Mouse (Mus musculus) kidney, adult 2 months (tissue): ENCODE data around the gene Kcnab3.

Source experiments
- CTCF ChIP-seq: fragments of 200-500 bp; conservative IDR thresholded peaks from 2 replicates; pipeline ENCODE4 v1.5.1; 2011; ENCODE audit warnings: low read depth, mild to moderate bottlenecking, control low read depth, low read length, moderate library complexity, mixed read lengths; ENCODE audit not compliant: insufficient read depth, insufficient read length
- POLR2A ChIP-seq: fragments of 200-500 bp; IDR thresholded peaks from one replicate; pipeline ENCODE4 v1.6.1; 2011; ENCODE audit warnings: low read depth, low read length, control low read depth

DNA sequence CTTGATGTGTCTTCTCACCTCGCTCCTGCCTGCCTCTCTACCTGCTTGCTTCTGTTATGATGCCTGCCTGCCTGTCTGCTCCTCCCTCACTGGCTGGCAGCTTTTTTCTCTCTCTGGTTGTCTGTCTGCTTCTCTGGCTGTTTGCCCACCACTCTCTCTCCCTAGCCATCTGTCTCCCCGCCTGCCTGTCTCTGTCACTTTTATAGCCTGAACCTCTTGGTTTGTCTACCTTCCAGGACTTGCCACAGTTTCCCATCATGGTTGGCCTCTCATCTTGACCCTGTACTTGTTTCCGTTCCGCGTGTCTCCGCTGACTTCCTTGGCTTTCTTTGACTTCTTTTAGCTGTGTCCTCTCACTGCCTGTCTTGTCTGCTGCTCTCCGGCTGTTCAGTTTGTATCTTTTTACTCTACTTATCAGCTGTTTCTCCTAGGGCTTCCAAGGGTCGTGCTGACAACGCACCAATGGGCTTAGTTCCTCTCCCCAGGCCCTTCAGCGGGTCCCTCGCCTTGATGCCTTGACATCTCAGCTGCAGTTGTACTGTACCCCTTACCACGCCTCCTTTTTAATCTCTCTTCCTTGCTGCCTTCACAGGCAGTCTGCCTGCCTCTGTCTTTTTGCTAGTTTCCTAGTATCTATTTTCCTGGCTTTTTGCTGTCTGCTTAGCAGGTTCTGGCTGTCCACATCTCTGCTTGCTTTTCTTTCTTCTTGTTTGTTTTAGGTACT lies 46.2 kb downstream of the Kcnab3 start:
- no peak for TF ChIP-seq CTCF
- TF ChIP-seq POLR2A, result no peak
